Mouse (Mus musculus): ENCODE results near the gene Prepl. TPM values are rescaled to one million over a fixed set of nuclear protein-coding genes. Genes with fewer than 3 reads are reported as not detected.

Prepl gene
- total RNA-seq, 2 experiments from 2014 or later = 28.0 to 29.3 TPM

GRCm38 (mm10) chr17:85072383-85072782, 17.7 kb downstream of the Prepl start:
- no peak for ATAC-seq (replicated peaks; ENCODE audit: poor library complexity, severe bottlenecking)

GRCm38 (mm10) chr17:85071088-85071775, 18.8 kb downstream of the Prepl start:
- no peak for ATAC-seq (replicated peaks; ENCODE audit: poor library complexity, severe bottlenecking)

GRCm38 (mm10) chr17:85070658-85071057, 19.4 kb downstream of the Prepl start:
- ATAC-seq (replicated peaks; ENCODE audit: poor library complexity, severe bottlenecking) = no peak

GRCm38 (mm10) chr17:85067331-85067730, 22.7 kb downstream of the Prepl start:
- ATAC-seq (replicated peaks; ENCODE audit: poor library complexity, severe bottlenecking) = no peak

- no peak for ATAC-seq (replicated peaks; ENCODE audit: poor library complexity, severe bottlenecking)
These were observed 26.5 kb downstream of the Prepl start for GRCm38 (mm10) chr17:85063560-85063959.

- no peak for ATAC-seq (replicated peaks; ENCODE audit: poor library complexity, severe bottlenecking)
These were observed 30.9 kb downstream of the Prepl start for GRCm38 (mm10) chr17:85059136-85059535.

- ATAC-seq (replicated peaks; ENCODE audit: poor library complexity, severe bottlenecking) = no peak
These were observed 31.8 kb downstream of the Prepl start for GRCm38 (mm10) chr17:85058276-85058675.

- ATAC-seq (replicated peaks; ENCODE audit: poor library complexity, severe bottlenecking) = no peak
These were observed 41.7 kb downstream of the Prepl start for GRCm38 (mm10) chr17:85048379-85048778.

GRCm38 (mm10) chr17:85045160-85045559, 44.9 kb downstream of the Prepl start:
- ATAC-seq (replicated peaks; ENCODE audit: poor library complexity, severe bottlenecking) = no peak

GRCm38 (mm10) chr17:85044466-85044865, 45.6 kb downstream of the Prepl start:
- ATAC-seq (replicated peaks; ENCODE audit: poor library complexity, severe bottlenecking) = no peak

- no peak for ATAC-seq (replicated peaks; ENCODE audit: poor library complexity, severe bottlenecking)
These were observed 46.6 kb downstream of the Prepl start for GRCm38 (mm10) chr17:85043404-85043816.

- ATAC-seq (replicated peaks; ENCODE audit: poor library complexity, severe bottlenecking) = no peak
These were observed 47.6 kb downstream of the Prepl start for GRCm38 (mm10) chr17:85042419-85042818.

- ATAC-seq (replicated peaks; ENCODE audit: poor library complexity, severe bottlenecking) = no peak
These were observed 49.1 kb downstream of the Prepl start for GRCm38 (mm10) chr17:85040913-85041312.

- ATAC-seq (replicated peaks; ENCODE audit: poor library complexity, severe bottlenecking) = no peak
These were observed 51.3 kb downstream of the Prepl start for GRCm38 (mm10) chr17:85038761-85039160.

GRCm38 (mm10) chr17:85038311-85038710, 51.7 kb downstream of the Prepl start:
- ATAC-seq (replicated peaks; ENCODE audit: poor library complexity, severe bottlenecking) = no peak

- no peak for ATAC-seq (replicated peaks; ENCODE audit: poor library complexity, severe bottlenecking)
These were observed 52.2 kb downstream of the Prepl start for GRCm38 (mm10) chr17:85037855-85038254.

- ATAC-seq (replicated peaks; ENCODE audit: poor library complexity, severe bottlenecking) = no peak
These were observed 56.0 kb downstream of the Prepl start for GRCm38 (mm10) chr17:85034068-85034467.

- ATAC-seq (replicated peaks; ENCODE audit: poor library complexity, severe bottlenecking) = no peak
These were observed 57.0 kb downstream of the Prepl start for GRCm38 (mm10) chr17:85033087-85033486.

GRCm38 (mm10) chr17:85030651-85031050, 59.4 kb downstream of the Prepl start:
- no peak for ATAC-seq (replicated peaks; ENCODE audit: poor library complexity, severe bottlenecking)

- no peak for ATAC-seq (replicated peaks; ENCODE audit: poor library complexity, severe bottlenecking)
These were observed 61.2 kb downstream of the Prepl start for GRCm38 (mm10) chr17:85028797-85029196.

GRCm38 (mm10) chr17:85028093-85028739, 61.8 kb downstream of the Prepl start, which contains the start of gene Slc3a1:
Gene Slc3a1 (plus strand): TSS chr17:85028376.
- ATAC-seq (replicated peaks; ENCODE audit: poor library complexity, severe bottlenecking) = no peak

- no peak for ATAC-seq (replicated peaks; ENCODE audit: poor library complexity, severe bottlenecking)
These were observed 62.8 kb downstream of the Prepl start for GRCm38 (mm10) chr17:85027247-85027646.
